Mouse (Mus musculus) brain, embryonic 14.5 days (tissue): ENCODE measurements at regions not wholly inside any gene's neighbourhood (a gene's known extent, or its start where the extent isn't known, plus 50 kb on each side); places are given as distances from the start of the nearest gene placed in this dataset.

ENCODE experiments used
- CTCF ChIP-seq: fragments of 200-500 bp; IDR thresholded peaks from 2 replicates; pipeline ENCODE4 v1.5.1; 2012; ENCODE audit warnings: inconsistent platforms, mild to moderate bottlenecking, moderate library complexity, borderline replicate concordance; ENCODE audit not compliant: insufficient read depth, insufficient read length; ENCODE audit errors: extremely low read depth
- POLR2A ChIP-seq: fragments of 200-500 bp; IDR thresholded peaks from 2 replicates; pipeline ENCODE4 v1.6.1; 2012; ENCODE audit warnings: mild to moderate bottlenecking, inconsistent platforms, borderline replicate concordance; ENCODE audit not compliant: poor library complexity, insufficient read depth, insufficient read length, severe bottlenecking; ENCODE audit errors: extremely low read depth

DNA sequence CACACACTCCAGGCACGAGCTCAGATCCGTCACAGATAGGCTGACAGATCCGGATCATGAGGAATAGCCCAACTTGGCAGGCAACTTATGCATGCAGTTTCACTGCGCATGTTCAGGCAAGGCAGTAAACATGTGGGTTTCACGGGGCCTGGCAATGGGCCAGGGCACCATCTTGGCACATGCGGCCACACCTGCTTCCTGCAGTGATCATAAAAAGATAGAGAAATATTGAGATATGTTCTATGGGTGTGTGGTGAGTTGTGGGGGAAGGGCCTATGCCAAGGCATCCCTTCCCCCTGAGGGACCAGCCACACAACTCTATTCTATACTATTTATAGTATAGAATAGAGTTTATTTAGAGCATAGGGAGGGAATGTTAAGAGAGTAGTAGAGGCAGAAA, 647.3 kb upstream of the Diaph2 start:
- TF ChIP-seq POLR2A, result no peak
- no peak for TF ChIP-seq CTCF
